Mouse (Mus musculus) left cerebral cortex, postnatal 14 days (tissue): ENCODE results near the gene Tns1. TPM values are rescaled to one million over a fixed set of nuclear protein-coding genes. Genes with fewer than 3 reads are reported as not detected.

ENCODE experiments used
- DNase-seq, 2 experiments: peaks; one replicate each; pipeline ENCODE4 v3.0.0; 2021 to 2022; ENCODE audit warnings: low spot score in 2 of 2, mixed read lengths in 1 of 2
- intact Hi-C: fragments of 180-260 bp; cut with DNase I; formaldehyde crosslinking; loops from one replicate; pipeline ENCODE4 v1.15.1; 2025
- total RNA-seq, 2 experiments: library from RNA; stranded (reverse); gene quantifications; 2 replicates each; pipeline ENCODE4 v1.2.3; 2021

Gene Tns1
- total RNA-seq, 2 experiments from 2014 or later = 30.2 to 39.1 TPM

DNA sequence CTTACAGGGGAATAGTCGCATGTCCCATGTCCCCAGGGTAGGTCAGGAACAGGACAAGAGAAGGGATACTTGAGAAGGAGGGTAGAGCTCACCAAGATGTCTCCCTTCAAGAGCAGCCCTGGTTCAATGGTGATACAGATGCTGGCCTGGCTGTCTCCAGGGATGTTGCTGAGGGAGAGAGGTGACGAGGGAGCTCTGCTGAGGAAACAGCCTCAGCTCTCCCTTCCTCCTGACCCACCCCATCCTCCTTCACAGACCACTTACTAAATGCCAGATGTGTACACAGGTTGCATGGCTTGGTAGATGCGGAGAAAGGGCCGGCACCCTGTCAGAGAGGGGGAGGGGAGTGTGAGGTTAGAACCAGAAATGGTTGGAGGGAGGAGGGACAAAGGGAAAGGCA is 138.6 kb downstream of the Tns1 start:
- DNase-seq = no peak
- intact Hi-C loops = loop anchor here (1.0 kb wide), 1 partner anchor 83 kb away; no protein-coding TSS in a partner anchor

DNA sequence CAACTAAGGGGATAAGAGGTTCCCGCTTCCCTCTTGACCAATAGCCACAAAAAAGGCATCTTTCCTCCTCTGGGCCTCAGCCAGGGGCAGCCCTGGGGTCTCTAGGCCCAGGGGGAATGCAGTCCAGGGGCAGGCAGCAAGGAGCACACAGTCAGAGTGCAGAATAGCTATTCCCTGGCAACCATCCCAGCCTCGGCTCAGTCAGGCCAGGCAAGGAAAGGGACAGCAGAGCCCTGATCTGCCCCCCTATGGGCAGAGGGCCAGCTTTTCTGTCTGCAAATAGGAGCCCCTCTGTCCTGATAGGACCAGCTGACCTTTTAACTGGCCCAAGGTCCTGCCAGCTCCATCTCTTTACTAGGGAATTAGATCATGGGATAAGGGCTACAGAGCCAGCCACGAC is 145.0 kb downstream of the Tns1 start:
- intact Hi-C loops = no loop called here
- DNase-seq = peak; percentile 37 to 54

DNA sequence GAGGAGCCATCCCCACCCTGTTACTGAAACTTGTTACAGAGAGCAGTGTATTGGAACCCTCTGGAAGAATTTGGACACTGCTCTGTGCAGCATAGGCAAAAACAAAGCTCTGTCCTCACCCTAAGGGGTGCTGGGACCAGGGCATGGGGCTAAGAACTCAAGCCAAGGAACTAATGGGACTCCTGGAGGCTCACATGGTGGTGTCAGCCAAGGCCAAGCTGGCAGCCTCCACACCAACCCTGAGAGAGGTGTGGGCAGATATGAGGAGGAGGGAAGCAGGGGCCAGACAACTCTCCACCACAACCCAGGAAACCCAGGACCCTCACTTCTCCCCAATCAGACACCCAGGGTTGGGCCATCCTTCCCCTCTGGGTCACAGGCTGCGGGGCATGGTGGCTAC is 145.7 kb downstream of the Tns1 start:
- intact Hi-C loops = no loop called here
- DNase-seq = no peak

DNA sequence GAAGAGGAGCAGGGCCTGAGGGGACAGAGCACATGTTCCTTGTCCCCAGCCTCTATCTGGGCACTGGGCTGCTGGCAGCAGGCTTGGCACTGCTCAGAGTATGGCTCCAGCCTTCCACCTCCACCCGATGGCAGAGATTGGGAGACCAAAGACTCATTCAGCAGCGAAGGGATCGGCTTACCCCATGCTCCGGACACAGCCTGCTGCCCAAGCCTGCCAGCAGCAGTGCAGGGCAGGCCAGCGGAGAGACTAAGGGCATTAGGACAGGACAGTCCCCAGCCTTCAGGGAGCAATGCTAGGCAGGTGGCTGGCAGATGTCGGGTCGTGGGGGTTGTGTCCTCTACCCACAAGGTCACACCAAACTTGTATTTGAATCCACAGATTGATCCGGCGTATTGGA is 150.3 kb downstream of the Tns1 start:
- intact Hi-C loops = no loop called here
- DNase-seq = no peak

DNA sequence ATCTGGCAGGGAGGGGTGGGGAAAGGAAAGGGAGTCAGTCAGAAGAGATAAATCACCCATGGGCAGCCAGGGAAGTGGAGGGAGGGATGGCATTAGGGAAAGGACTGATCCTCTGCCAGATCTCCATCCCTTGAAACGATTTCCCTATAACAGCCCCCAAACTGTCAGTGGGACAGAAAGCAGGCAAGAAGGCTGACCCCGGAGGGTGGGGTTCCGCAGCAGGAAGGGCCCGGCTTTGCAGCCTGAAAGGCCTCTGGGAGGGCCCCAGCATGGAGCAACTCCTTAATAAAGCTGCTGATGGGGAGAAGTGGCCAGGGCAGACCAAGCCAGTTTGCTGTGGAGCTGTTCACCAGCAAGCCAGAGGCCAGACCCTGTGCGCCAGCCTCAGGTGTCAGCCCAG is 151.5 kb downstream of the Tns1 start:
- intact Hi-C loops = no loop called here
- DNase-seq = no peak

- no peak for DNase-seq
- intact Hi-C loops = no loop called here
Measured at GRCm38 (mm10) chr1:73970161-73970730, 154.0 kb downstream of the Tns1 start.

DNA sequence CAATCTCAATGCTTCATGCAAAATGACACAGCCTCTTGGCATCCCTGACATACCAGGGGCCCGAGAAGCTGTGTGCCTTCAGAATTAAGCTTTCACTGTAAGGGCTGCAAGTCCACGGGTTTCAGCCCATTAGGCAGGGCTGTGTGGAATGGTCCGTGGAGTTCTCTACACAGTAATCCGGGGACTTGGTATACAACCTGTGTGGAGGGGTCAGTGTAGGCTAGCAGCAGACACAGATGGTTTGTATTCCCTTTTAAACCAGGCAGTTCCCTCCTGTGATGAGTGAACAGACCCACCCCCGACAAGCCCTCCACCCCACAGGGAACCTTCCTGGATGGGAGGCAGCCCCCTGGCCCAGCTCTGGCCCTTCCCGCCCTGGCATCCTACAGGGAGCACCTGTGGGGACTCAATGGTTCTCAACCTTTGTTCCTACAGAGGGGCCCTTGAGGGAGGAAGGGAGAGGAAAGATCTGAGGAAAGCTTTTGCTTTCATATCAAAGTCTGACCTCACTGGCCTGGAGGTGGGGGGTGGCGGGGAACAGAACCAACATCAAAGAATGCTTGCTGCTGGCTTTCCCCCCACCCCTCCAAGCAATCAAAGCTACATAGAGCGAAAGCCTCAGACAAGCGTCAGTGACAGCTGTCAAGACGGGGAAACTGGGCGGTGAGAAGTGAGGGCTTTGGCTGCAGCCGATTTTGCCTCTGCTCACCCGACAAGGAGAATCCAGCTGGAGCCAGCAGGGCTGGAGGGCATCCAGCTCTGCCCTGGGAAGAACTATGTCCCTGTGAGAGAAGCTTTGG is 155.3 kb downstream of the Tns1 start:
- DNase-seq = no peak
- intact Hi-C loops = no loop called here

- intact Hi-C loops = no loop called here
- no peak for DNase-seq
Measured at GRCm38 (mm10) chr1:73966411-73967238, 157.6 kb downstream of the Tns1 start.

- no peak for DNase-seq
- intact Hi-C loops = no loop called here
Measured at GRCm38 (mm10) chr1:73964151-73964743, 160.0 kb downstream of the Tns1 start.

- DNase-seq = peak in 1 of 2 experiments; percentile 44
Measured at GRCm38 (mm10) chr1:73963626-73964025, 160.6 kb downstream of the Tns1 start.

GRCm38 (mm10) chr1:73962668-73963371 is 161.4 kb downstream of the Tns1 start:
- intact Hi-C loops = no loop called here
- peak; percentile 34 to 49 for DNase-seq

More at GRCm38 (mm10) chr1:73963626-73964025, 160.6 kb downstream of the Tns1 start:
- intact Hi-C loops = no loop called here

- DNase-seq = no peak
- intact Hi-C loops = no loop called here
Measured at GRCm38 (mm10) chr1:73962049-73962448, 162.2 kb downstream of the Tns1 start.

DNA sequence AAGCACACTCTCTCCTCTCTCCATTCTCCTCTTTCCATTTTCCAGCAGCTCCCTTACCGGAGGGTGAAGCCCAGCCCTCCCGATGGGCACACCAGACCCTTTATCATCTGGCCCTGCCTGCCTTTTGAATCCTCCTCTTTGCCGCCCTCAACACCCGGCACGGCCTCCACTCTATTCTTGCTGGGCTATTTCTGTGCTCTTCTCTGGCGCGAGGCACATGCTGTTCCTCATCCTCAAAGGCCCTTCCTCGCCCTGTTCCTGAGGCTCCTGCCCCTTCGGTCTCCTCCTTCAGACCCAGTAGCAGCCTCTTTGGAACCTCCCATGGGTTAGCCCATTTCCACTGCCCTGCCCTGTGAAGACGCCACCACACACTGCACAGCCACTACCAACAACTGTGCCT is 164.5 kb downstream of the Tns1 start:
- intact Hi-C loops = no loop called here
- no peak for DNase-seq

DNA sequence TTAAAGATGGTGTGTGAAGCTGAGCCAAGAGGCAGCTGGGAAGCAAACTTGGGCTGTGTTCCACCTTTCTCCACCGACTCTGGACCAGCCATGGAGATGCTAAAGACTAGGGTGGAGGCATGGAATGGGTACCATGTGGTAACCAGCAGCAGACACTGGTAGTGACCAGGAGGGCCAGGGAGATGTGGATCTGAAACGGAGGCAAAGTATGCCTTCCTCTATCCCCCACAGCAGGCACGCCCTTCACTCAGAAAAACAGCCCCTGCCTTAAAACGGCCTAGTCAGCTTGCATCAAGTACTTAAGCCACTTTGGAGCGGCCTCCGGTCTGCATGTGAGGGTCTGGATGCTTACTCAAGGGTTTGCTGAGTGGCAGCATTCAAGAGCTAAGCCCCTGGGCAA is 164.9 kb downstream of the Tns1 start:
- intact Hi-C loops = no loop called here
- DNase-seq = no peak

DNA sequence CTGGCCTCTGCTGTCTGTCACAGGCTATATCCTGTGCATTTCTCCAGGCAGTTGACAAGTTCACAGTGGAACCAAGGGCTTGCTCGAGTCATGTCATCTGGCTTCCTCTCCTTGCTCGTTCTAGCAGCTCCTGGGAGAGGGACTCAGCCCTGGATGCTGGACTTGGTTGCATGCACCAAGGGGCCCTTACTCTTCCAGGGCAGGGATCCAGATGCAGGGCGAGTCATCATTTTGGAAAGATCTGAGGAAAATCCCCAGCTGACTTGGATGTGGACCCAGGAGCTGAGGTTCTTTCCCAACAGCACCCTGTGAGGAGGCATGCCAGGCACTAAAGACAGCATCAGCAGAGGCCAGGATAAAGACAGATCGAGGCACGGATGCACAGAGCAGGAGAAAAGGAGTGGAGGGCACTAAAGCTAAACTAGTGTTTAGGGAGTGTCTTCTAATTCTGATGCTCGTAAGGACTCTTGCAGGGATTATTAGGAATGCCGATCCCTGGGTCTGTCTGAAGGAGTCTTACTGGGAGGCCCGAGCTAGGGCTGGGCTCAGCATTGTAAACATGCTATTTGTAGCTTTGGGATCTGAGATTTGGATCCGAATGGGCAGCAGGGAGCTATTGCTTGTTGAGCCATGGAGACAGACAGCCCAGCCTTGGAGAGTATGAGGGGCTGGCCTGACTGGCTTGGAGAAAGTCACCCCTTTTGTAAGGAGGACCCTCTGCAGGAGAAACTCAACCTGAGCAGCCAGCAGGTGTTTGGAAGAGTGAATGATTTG is 165.9 kb downstream of the Tns1 start:
- intact Hi-C loops = no loop called here
- no peak for DNase-seq

DNA sequence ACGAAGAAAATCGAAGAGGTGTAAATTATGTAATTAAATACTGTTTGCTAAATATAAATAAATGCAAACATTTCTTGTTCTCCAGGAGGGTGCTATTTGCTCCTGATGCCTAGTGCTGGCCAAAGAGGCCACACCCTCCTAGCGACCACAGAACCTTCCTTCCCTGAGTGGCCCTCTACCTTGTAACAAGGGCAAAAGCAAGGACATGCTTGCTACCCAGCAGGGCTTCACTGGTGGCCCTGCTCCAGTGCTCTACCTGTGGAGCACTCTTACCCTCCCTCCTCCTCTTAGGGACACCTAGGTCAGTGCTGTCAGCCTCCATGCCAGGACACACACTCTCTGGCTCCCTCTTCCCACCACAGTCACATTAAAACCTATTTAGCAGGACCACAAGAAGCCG is 166.8 kb downstream of the Tns1 start:
- intact Hi-C loops = no loop called here
- no peak for DNase-seq

DNA sequence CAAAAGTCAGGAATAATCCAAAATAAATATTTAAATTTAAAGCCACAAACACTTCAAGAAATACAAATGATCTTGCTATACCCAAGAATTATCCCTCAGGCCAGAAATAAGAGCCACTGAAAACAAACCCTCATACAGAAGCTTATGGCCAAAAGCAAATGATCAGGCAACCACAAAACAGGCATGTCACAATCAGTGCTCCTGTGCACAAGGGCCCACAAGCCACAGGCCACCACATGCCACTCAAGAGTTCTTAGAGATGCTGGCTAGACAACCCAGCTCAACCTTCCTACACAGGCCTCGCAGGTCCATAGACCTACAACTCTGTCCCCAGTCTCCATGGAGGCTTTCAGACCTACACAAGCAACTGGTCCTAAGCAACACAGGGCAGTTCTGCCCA is 167.9 kb downstream of the Tns1 start:
- intact Hi-C loops = no loop called here
- DNase-seq = no peak

DNA sequence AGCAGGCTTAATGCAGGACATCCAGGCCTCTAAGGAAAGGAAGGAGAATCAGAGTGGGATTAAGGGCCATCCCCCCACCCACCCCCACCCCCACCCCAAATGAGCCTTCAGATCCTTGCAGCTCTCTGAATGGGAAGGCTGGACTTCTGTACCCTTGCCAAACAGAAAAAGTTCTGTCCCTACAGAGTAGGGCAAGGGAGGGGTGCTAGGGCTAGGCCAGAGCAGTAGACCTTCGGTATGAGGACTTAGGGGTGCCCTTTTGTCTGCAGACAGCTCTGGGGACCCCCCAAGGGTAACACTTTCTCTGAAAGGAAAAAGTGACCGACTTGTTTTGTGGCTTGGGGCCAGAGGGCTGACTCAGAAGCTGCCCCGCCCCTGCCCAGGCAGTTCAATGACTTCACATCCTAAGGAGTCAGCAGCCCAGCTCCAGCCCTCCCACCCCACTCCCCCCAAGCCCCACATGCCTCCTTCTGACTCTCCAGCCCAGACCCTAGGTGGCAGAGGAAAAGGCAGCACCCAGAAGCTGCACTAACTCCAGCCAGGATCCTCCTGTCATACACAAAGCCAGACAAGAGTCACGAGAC is 168.9 kb downstream of the Tns1 start:
- intact Hi-C loops = no loop called here
- no peak for DNase-seq
